In genomic region chr8:79618906-79619305, GRCm38 (mm10) we compare ENCODE assay signal across 20 mouse cellular contexts. TPM values are rescaled to one million over a fixed set of nuclear protein-coding genes. Genes with fewer than 3 reads are reported as not detected.
DNase-seq lines count a peak whose midpoint lies in the region; ATAC-seq and TF ChIP-seq lines count a peak whose summit lies in the region.
"Had no signal": no experiment of that assay in that cellular context is flagged by ENCODE, and none has a peak within 500 bp of the region (broad histone marks: within the 10 kb centered on the region; RNA-seq: fewer than 3 reads in every experiment).

No protein-coding gene starts in this region.

- H3K9me3 ChIP-seq in heart, embryonic 11.5 days (replicated peaks; ENCODE audit: control insufficient read depth, low read length) = no peaks in the 10 kb centered on the region
- H3K9me3 ChIP-seq in heart, embryonic 15.5 days (replicated peaks) = no peaks in the 10 kb centered on the region
- no peaks in the 10 kb centered on the region for H3K9me3 ChIP-seq in MEL (replicated peaks; ENCODE audit: insufficient read depth, low read length)
- H3K9me3 ChIP-seq: embryonic facial prominence, embryonic 10.5 days; forebrain, embryonic 13.5 days; hindbrain, embryonic 13.5 days; intestine, embryonic 15.5 days had no signal

- DNase-seq in heart, postnatal 25 days (ENCODE audit: low spot score) = no peak
- no peak for DNase-seq in heart, adult 8-10 months (ENCODE audit: low spot score)
- peak; percentile 41 for DNase-seq in MEL (ENCODE audit: low read depth, low spot score)
- DNase-seq: adrenal gland, adult 2 months; adrenal gland, postnatal 25 days; cerebellum, adult 18-20 months; cerebellum, adult 9-11 months; cerebellum, postnatal 36 days; forebrain, postnatal 0 days; gastrocnemius, postnatal 25 days; kidney, adult 8-10 months had no signal

- H3K36me3 ChIP-seq in heart, embryonic 11.5 days (ENCODE audit: control insufficient read depth, insufficient read depth, low read length) = no peaks in the 10 kb centered on the region
- no peaks in the 10 kb centered on the region for H3K36me3 ChIP-seq in heart, embryonic 15.5 days
- peaks cover 0 to 20% of the 10 kb centered on the region in 2 experiments; a peak in 2 of 4 replicates for H3K36me3 ChIP-seq in MEL (ENCODE audit: control insufficient read depth in 1 of 2, insufficient read depth in 2 of 2, low read length in 2 of 2)
- H3K36me3 ChIP-seq: embryonic facial prominence, embryonic 10.5 days; hindbrain, embryonic 13.5 days; intestine, embryonic 15.5 days had no signal

- H3K4me1 ChIP-seq in heart, embryonic 11.5 days (ENCODE audit: control insufficient read depth, insufficient read depth, low read length) = peaks cover 31% of the 10 kb centered on the region
- H3K4me1 ChIP-seq in heart, embryonic 15.5 days (replicated peaks) = peaks cover 32% of the 10 kb centered on the region
- H3K4me1 ChIP-seq in MEL (ENCODE audit: control insufficient read depth in 1 of 2, insufficient read depth in 2 of 2, low read length in 2 of 2) = peaks cover 24 to 27% of the 10 kb centered on the region in 2 experiments
- H3K4me1 ChIP-seq: forebrain, embryonic 13.5 days had no signal

- TF ChIP-seq CTCF in MEL (IDR thresholded peaks at IDR 0.05 in 2 of 3, conservative IDR thresholded peaks at IDR 0.05 in 1 of 3; ENCODE audit: control insufficient read depth in 1 of 3, insufficient read depth in 1 of 3, low read depth in 2 of 3, low read length in 3 of 3, poor library complexity in 1 of 3, severe bottlenecking in 1 of 3) = no peak

- no peak for TF ChIP-seq EP300 in MEL (IDR thresholded peaks at IDR 0.05; ENCODE audit: low read depth in 1 of 2, low read length in 2 of 2)

- peak overlapping the region; percentile 81 for H3K27ac ChIP-seq in heart, embryonic 11.5 days (ENCODE audit: low read depth, low read length)
- H3K27ac ChIP-seq in heart, embryonic 15.5 days = peak overlapping the region; percentile 87
- no peak overlapping the region for H3K27ac ChIP-seq in MEL (ENCODE audit: control insufficient read depth, low read depth, low read length)
- H3K27ac ChIP-seq: embryonic facial prominence, embryonic 10.5 days; forebrain, embryonic 13.5 days; hindbrain, embryonic 13.5 days; hindbrain, postnatal 0 days; intestine, embryonic 15.5 days had no signal

- no peaks in the 10 kb centered on the region for H3K27me3 ChIP-seq in heart, embryonic 11.5 days (ENCODE audit: control insufficient read depth, insufficient read depth, low read length)
- H3K27me3 ChIP-seq in heart, embryonic 15.5 days = no peaks in the 10 kb centered on the region
- no peaks in the 10 kb centered on the region for H3K27me3 ChIP-seq in MEL (ENCODE audit: control insufficient read depth in 1 of 2, insufficient read depth in 2 of 2, low read length in 2 of 2)
- H3K27me3 ChIP-seq: CH12.LX; forebrain, embryonic 13.5 days; hindbrain, embryonic 13.5 days; intestine, embryonic 15.5 days had no signal

- H3K4me3 ChIP-seq in heart, embryonic 11.5 days (ENCODE audit: low read depth, low read length) = no peak overlapping the region
- no peak overlapping the region for H3K4me3 ChIP-seq in heart, embryonic 15.5 days
- H3K4me3 ChIP-seq in MEL (ENCODE audit: control insufficient read depth in 1 of 2, insufficient read depth in 1 of 2, low read depth in 2 of 2, low read length in 2 of 2) = no peak overlapping the region
- H3K4me3 ChIP-seq: embryonic facial prominence, embryonic 10.5 days; forebrain, embryonic 13.5 days; hindbrain, embryonic 13.5 days; intestine, embryonic 15.5 days had no signal

- H3K9ac ChIP-seq in heart, embryonic 11.5 days (ENCODE audit: low read depth, low read length) = no peak overlapping the region
- no peak overlapping the region for H3K9ac ChIP-seq in heart, embryonic 15.5 days
- H3K9ac ChIP-seq in MEL (ENCODE audit: control insufficient read depth, low read depth, low read length, poor library complexity, severe bottlenecking) = no peak overlapping the region
- H3K9ac ChIP-seq: forebrain, embryonic 13.5 days; forebrain, postnatal 0 days; hindbrain, embryonic 13.5 days; intestine, embryonic 15.5 days had no signal

- H3K79me2 ChIP-seq in MEL (ENCODE audit: control insufficient read depth, insufficient read depth, low read length, poor library complexity) = no peaks in the 10 kb centered on the region

- WGBS in heart, embryonic 11.5 days (ENCODE audit: insufficient replicate concordance) = 38% methylated on average over 5 of the region's 5 CpGs
- WGBS in heart, embryonic 15.5 days = 33% methylated on average over 5 of the region's 5 CpGs

- TF ChIP-seq POLR2A in MEL (IDR thresholded peaks at IDR 0.05; ENCODE audit: control insufficient read depth in 1 of 2, insufficient read depth in 1 of 2, low read depth in 1 of 2, low read length in 2 of 2, poor library complexity in 1 of 2) = no peak

- intact Hi-C loops in heart, postnatal 25 days (cut with DNase I) = no loop called here

- no peak overlapping the region for H3K4me2 ChIP-seq in heart, embryonic 11.5 days
- no peak overlapping the region for H3K4me2 ChIP-seq in heart, embryonic 15.5 days
- H3K4me2 ChIP-seq: forebrain, embryonic 13.5 days; hindbrain, embryonic 13.5 days; intestine, embryonic 15.5 days had no signal

- ATAC-seq in heart, embryonic 11.5 days (replicated peaks; ENCODE audit: insufficient number of reproducible peaks, low FRiP score, low TSS enrichment) = no peak
- no peak for ATAC-seq in heart, embryonic 15.5 days (replicated peaks; ENCODE audit: insufficient number of reproducible peaks, insufficient read depth, low FRiP score, low read depth)
- peak; percentile 42; the same call in 1 of the 2 replicates for ATAC-seq in granulocyte monocyte progenitor cell, adult 5-6 weeks (replicated peaks; ENCODE audit: poor library complexity, severe bottlenecking)
- ATAC-seq: forebrain, embryonic 13.5 days; forebrain, postnatal 0 days; hindbrain, postnatal 0 days; intestine, embryonic 15.5 days had no signal

- no peak for TF ChIP-seq RAD21 in MEL (IDR thresholded peaks at IDR 0.05; ENCODE audit: low read depth, low read length)

TF ChIP-seq in MEL, 35 proteins besides CTCF, POLR2A, EP300 and RAD21:
- TF ChIP-seq ZC3H11A (IDR thresholded peaks at IDR 0.05; ENCODE audit: low read depth, low read length) (no peak), CHD2 (IDR thresholded peaks at IDR 0.05; ENCODE audit: low read length) (no peak), TBP (IDR thresholded peaks at IDR 0.05; ENCODE audit: low read depth, low read length) (no peak), MEF2A (IDR thresholded peaks at IDR 0.05; ENCODE audit: extremely low read depth, insufficient replicate concordance, low read depth, low read length, poor library complexity, severe bottlenecking) (no peak), E2F4 (IDR thresholded peaks at IDR 0.05; ENCODE audit: borderline replicate concordance, low read depth, low read length) (no peak), SMC3 (IDR thresholded peaks at IDR 0.05; ENCODE audit: low read depth, low read length) (no peak), SIN3A (IDR thresholded peaks at IDR 0.05; ENCODE audit: low read length) (no peak), ZNF384 (IDR thresholded peaks at IDR 0.05; ENCODE audit: low read depth, low read length) (no peak), RCOR1 (IDR thresholded peaks at IDR 0.05; ENCODE audit: low read depth, low read length) (no peak), NRF1 (IDR thresholded peaks at IDR 0.05; ENCODE audit: insufficient read depth, low read depth, low read length, poor library complexity, severe bottlenecking) (no peak), ZKSCAN1 (IDR thresholded peaks at IDR 0.05; ENCODE audit: low read depth, low read length) (no peak), ZMIZ1 (IDR thresholded peaks at IDR 0.05; ENCODE audit: low read depth, low read length) (no peak), USF2 (IDR thresholded peaks at IDR 0.05; ENCODE audit: borderline replicate concordance in 1 of 2, insufficient read depth in 1 of 2, low read depth in 1 of 2, low read length in 2 of 2) (no peak), MXI1 (IDR thresholded peaks at IDR 0.05; ENCODE audit: low read depth, low read length) (no peak), KAT2A (conservative IDR thresholded peaks at IDR 0.05; ENCODE audit: low read depth, low read length) (no peak), MYB (IDR thresholded peaks at IDR 0.05; ENCODE audit: low read depth, low read length) (no peak)
TF ChIP-seq in MEL: peak in this region for 0.

RNA-seq across cellular contexts. Expression of gene Otud4, which starts 20.5 kb away (rescaled TPM):
- polyA plus RNA-seq in heart, embryonic 11.5 days (2014; fragmentation: Nextera tagmentation; extraction: Ambion mirVana) = 26.5 and 27.0 TPM in 2 replicates
- total RNA-seq in heart, postnatal 25 days (2021) = 10 to 100 TPM; 39.7 to 52.2 TPM
- 11.6 and 13.3 TPM in 2 replicates for polyA plus RNA-seq in heart, embryonic 15.5 days (2015; fragmentation: Nextera tagmentation; extraction: Ambion mirVana)
- total RNA-seq in heart, adult 8-10 months (2022) = 10 to 100 TPM; 44.8 to 53.7 (median 46.0) TPM
- total RNA-seq in MEL (2012; rRNA removed) = 42.8 and 45.3 TPM in 2 replicates
- polyA plus RNA-seq in MEL (2012; ENCODE audit: insufficient read depth in 1 of 2, insufficient read length in 2 of 2, low read depth in 1 of 2, low replicate concordance in 2 of 2, missing spikeins in 1 of 2) = 10 to 100 TPM; 51.7 to 53.4 TPM
- total RNA-seq in granulocyte monocyte progenitor cell, adult 5-6 weeks (2014; fragmentation: Nextera tagmentation) = 77.1 and 77.9 TPM in 2 replicates
- 70.8 and 81.2 TPM in 2 replicates for total RNA-seq in granulocyte monocyte progenitor cell, adult 5-6 weeks (2017)
